Mouse (Mus musculus) myocyte (in vitro differentiated cells): ENCODE data around the gene Irf7. TPM values are rescaled to one million over a fixed set of nuclear protein-coding genes. Genes with fewer than 3 reads are reported as not detected.

Source experiments
- H3K27me3 ChIP-seq: one replicate; pipeline ENCODE4 v1.6.1; 2011; ENCODE audit not compliant: control insufficient read depth, insufficient read depth, insufficient read length
- H3K36me3 ChIP-seq: one replicate; pipeline ENCODE4 v1.6.1; 2011; ENCODE audit not compliant: control insufficient read depth, insufficient read depth
- H3K4me2 ChIP-seq: one replicate; pipeline ENCODE4 v1.6.1; 2011; ENCODE audit warnings: low read depth, control low read depth
- H3K4me3 ChIP-seq: one replicate; pipeline ENCODE4 v1.5.1; 2011; ENCODE audit warnings: mild to moderate bottlenecking, control low read depth, moderate library complexity
- H3K79me2 ChIP-seq: one replicate; pipeline ENCODE4 v1.6.1; 2011; ENCODE audit not compliant: control insufficient read depth, insufficient read depth
- H3ac ChIP-seq: one replicate; pipeline ENCODE4 v1.6.1; 2011; ENCODE audit not compliant: control insufficient read depth, insufficient read length
- CEBPB ChIP-seq: IDR thresholded peaks from 2 replicates; pipeline ENCODE4 v1.6.1; 2011; ENCODE audit warnings: mild to moderate bottlenecking, moderate library complexity; ENCODE audit not compliant: poor library complexity, insufficient read depth, severe bottlenecking
- E2F4 ChIP-seq: IDR thresholded peaks from one replicate; pipeline ENCODE4 v1.6.1; 2011; ENCODE audit warnings: mild to moderate bottlenecking, control low read depth, moderate library complexity; ENCODE audit not compliant: insufficient read depth
- MAX ChIP-seq: IDR thresholded peaks from one replicate; pipeline ENCODE4 v1.6.1; 2011; ENCODE audit warnings: low read depth, mild to moderate bottlenecking, control low read depth
- MYOD1 ChIP-seq, 3 experiments: IDR thresholded peaks; one replicate each; pipeline ENCODE4 v1.6.1; 2011; ENCODE audit warnings: control low read depth in 2 of 3, low read depth in 2 of 3, mild to moderate bottlenecking in 2 of 3, moderate library complexity in 1 of 3; ENCODE audit not compliant: insufficient read length in 2 of 3, control insufficient read depth in 1 of 3
- MYOG ChIP-seq, 3 experiments: IDR thresholded peaks; one replicate each; pipeline ENCODE4 v1.6.1; 2011; ENCODE audit warnings: control low read depth in 2 of 3, low read depth in 2 of 3, mild to moderate bottlenecking in 2 of 3; ENCODE audit not compliant: insufficient read length in 2 of 3, control insufficient read depth in 1 of 3, insufficient read depth in 1 of 3
- POLR2A ChIP-seq: IDR thresholded peaks from one replicate; pipeline ENCODE4 v1.6.1; 2011; ENCODE audit warnings: low read depth, mild to moderate bottlenecking, control low read depth, moderate library complexity; ENCODE audit not compliant: insufficient read length
- POLR2AphosphoS2 ChIP-seq: IDR thresholded peaks from one replicate; pipeline ENCODE4 v1.6.1; 2011; ENCODE audit warnings: low read depth, control low read depth; ENCODE audit not compliant: insufficient read length
- REST ChIP-seq: IDR thresholded peaks from one replicate; pipeline ENCODE4 v1.6.1; 2011; ENCODE audit warnings: mild to moderate bottlenecking, control low read depth, moderate library complexity; ENCODE audit not compliant: insufficient read depth, insufficient read length
- SRF ChIP-seq: IDR thresholded peaks from one replicate; pipeline ENCODE4 v1.6.1; 2011; ENCODE audit warnings: low read depth; ENCODE audit not compliant: control insufficient read depth, insufficient read length
- TCF12 ChIP-seq: IDR thresholded peaks from one replicate; pipeline ENCODE4 v1.6.1; 2011; ENCODE audit warnings: mild to moderate bottlenecking, control low read depth; ENCODE audit not compliant: poor library complexity, insufficient read depth, severe bottlenecking
- TCF3 ChIP-seq: IDR thresholded peaks from one replicate; pipeline ENCODE4 v1.6.1; 2011; ENCODE audit warnings: low read depth, control low read depth; ENCODE audit not compliant: insufficient read length
- USF1 ChIP-seq: IDR thresholded peaks from one replicate; pipeline ENCODE4 v1.6.1; 2011; ENCODE audit warnings: low read depth, mild to moderate bottlenecking, control low read depth, moderate library complexity
- polyA plus RNA-seq: library from polyadenylated mRNA; unstranded; fragments of >200 nt; fragmentation: generic; extraction: Trizol; gene quantifications from one replicate; pipeline ENCODE4 v1.2.1, GENCODE M21; 2012; ENCODE audit warnings: missing spikeins

Irf7 gene
- polyA plus RNA-seq, 1 experiment = 0.97 TPM

- Histone ChIP-seq H3K4me2 (no peak overlapping the region), H3K36me3 (peaks cover 3% of the 10 kb centered on the region), H3K27me3 (no peaks in the 10 kb centered on the region), H3K79me2 (no peaks in the 10 kb centered on the region), H3ac (no peak overlapping the region), H3K4me3 (no peak overlapping the region)
- TF ChIP-seq E2F4 (no peak), MAX (no peak), POLR2A (no peak)
Observed at GRCm38 (mm10) chr7:141302702-141303268, 36.5 kb upstream of the Irf7 start.

- H3K4me2 ChIP-seq = no peak overlapping the region
- no peaks in the 10 kb centered on the region for H3K27me3 ChIP-seq
- peaks cover 3% of the 10 kb centered on the region for H3K36me3 ChIP-seq
- TF ChIP-seq MAX = no peak
- no peak for TF ChIP-seq SRF
- TF ChIP-seq TCF12 = no peak
- no peak for TF ChIP-seq CEBPB
- no peak for TF ChIP-seq USF1
- no peak for TF ChIP-seq MYOD1 (IDR thresholded peaks at IDR 0.05; ENCODE audit: control insufficient read depth in 1 of 3, insufficient read length in 2 of 3, low read depth in 2 of 3)
- TF ChIP-seq MYOG (IDR thresholded peaks at IDR 0.05; ENCODE audit: control insufficient read depth in 1 of 3, insufficient read depth in 1 of 3, insufficient read length in 2 of 3, low read depth in 2 of 3) = no peak
- TF ChIP-seq POLR2AphosphoS2 = no peak
- TF ChIP-seq E2F4 = no peak
- no peak for TF ChIP-seq REST
- no peak for TF ChIP-seq POLR2A
- no peak for TF ChIP-seq TCF3
- no peak overlapping the region for H3K4me3 ChIP-seq
- H3K79me2 ChIP-seq = no peaks in the 10 kb centered on the region
- H3ac ChIP-seq = no peak overlapping the region
Observed at GRCm38 (mm10) chr7:141301386-141301785, 35.1 kb upstream of the Irf7 start.

GRCm38 (mm10) chr7:141299175-141299574 lies 32.9 kb upstream of the Irf7 start:
- Histone ChIP-seq H3ac (no peak overlapping the region), H3K27me3 (peaks cover 6% of the 10 kb centered on the region), H3K4me3 (no peak overlapping the region), H3K4me2 (no peak overlapping the region), H3K36me3 (peaks cover 3% of the 10 kb centered on the region), H3K79me2 (no peaks in the 10 kb centered on the region)
- TF ChIP-seq CEBPB (no peak), SRF (no peak), USF1 (no peak), POLR2A (no peak), MYOD1 (IDR thresholded peaks at IDR 0.05; ENCODE audit: control insufficient read depth in 1 of 3, insufficient read length in 2 of 3, low read depth in 2 of 3) (no peak), E2F4 (no peak), MAX (no peak), POLR2AphosphoS2 (no peak), REST (no peak), TCF3 (no peak), TCF12 (no peak), MYOG (IDR thresholded peaks at IDR 0.05; ENCODE audit: control insufficient read depth in 1 of 3, insufficient read depth in 1 of 3, insufficient read length in 2 of 3, low read depth in 2 of 3) (no peak)

- Histone ChIP-seq H3K36me3 (peaks cover 3% of the 10 kb centered on the region), H3K4me3 (no peak overlapping the region), H3ac (no peak overlapping the region), H3K79me2 (no peaks in the 10 kb centered on the region), H3K4me2 (no peak overlapping the region), H3K27me3 (peaks cover 16% of the 10 kb centered on the region)
- TF ChIP-seq SRF (no peak), MYOD1 (IDR thresholded peaks at IDR 0.05; ENCODE audit: control insufficient read depth in 1 of 3, insufficient read length in 2 of 3, low read depth in 2 of 3) (no peak), TCF12 (no peak), TCF3 (no peak), POLR2A (no peak), CEBPB (no peak), E2F4 (no peak)
Observed at GRCm38 (mm10) chr7:141297926-141298650, 31.8 kb upstream of the Irf7 start.

- Histone ChIP-seq H3K36me3 (no peaks in the 10 kb centered on the region), H3K4me3 (no peak overlapping the region), H3K4me2 (no peak overlapping the region), H3ac (no peak overlapping the region), H3K27me3 (peaks cover 23% of the 10 kb centered on the region), H3K79me2 (no peaks in the 10 kb centered on the region)
- TF ChIP-seq CEBPB = no peak
- TF ChIP-seq USF1 = no peak
- TF ChIP-seq E2F4 = no peak
- no peak for TF ChIP-seq MYOD1 (IDR thresholded peaks at IDR 0.05; ENCODE audit: control insufficient read depth in 1 of 3, insufficient read length in 2 of 3, low read depth in 2 of 3)
- no peak for TF ChIP-seq SRF
- TF ChIP-seq POLR2AphosphoS2 = no peak
- no peak for TF ChIP-seq MYOG (IDR thresholded peaks at IDR 0.05; ENCODE audit: control insufficient read depth in 1 of 3, insufficient read depth in 1 of 3, insufficient read length in 2 of 3, low read depth in 2 of 3)
- TF ChIP-seq TCF12 = no peak
- no peak for TF ChIP-seq POLR2A
- TF ChIP-seq REST = no peak
- TF ChIP-seq MAX = no peak
- TF ChIP-seq TCF3 = no peak
Observed at GRCm38 (mm10) chr7:141294479-141294878, 28.2 kb upstream of the Irf7 start.
